In genomic region chrX:162829203-162829708, GRCm38 (mm10) we compare ENCODE assay signal across 8 mouse cellular contexts. TPM values are rescaled to one million over a fixed set of nuclear protein-coding genes. Genes with fewer than 3 reads are reported as not detected.
DNase-seq lines count a peak whose midpoint lies in the region; ATAC-seq lines count a peak whose summit lies in the region.

TSS of gene Txlng (minus strand) at chrX:162829454.

- H3K4me1 ChIP-seq in intestine, embryonic 14.5 days (replicated peaks; ENCODE audit: control insufficient read depth, insufficient read depth, low read length) = no peaks in the 10 kb centered on the region

- DNase-seq in adrenal gland, adult (ENCODE audit: inconsistent age in 2 of 2, low spot score in 1 of 2) = peak; percentile 97
- DNase-seq in embryo, embryonic 10.5 days (ENCODE audit: low spot score) = peak; percentile 97
- DNase-seq in gastrocnemius, postnatal 14 days = peak; percentile 96
- DNase-seq in intestine, embryonic 14.5 days (ENCODE audit: low spot score) = peak; percentile 86
- DNase-seq in left cerebral cortex, postnatal 14 days (ENCODE audit: low spot score in 2 of 2) = peak; percentile 94 to 98
- DNase-seq in mesoderm, embryonic 11.5 days (ENCODE audit: low read depth, low spot score) = peak; percentile 96
- DNase-seq in right cerebral cortex, postnatal 36 days (ENCODE audit: low spot score in 2 of 2) = peak; percentile 94 to 97
- peak; percentile 96 for DNase-seq in yolk sac, embryonic 10.5 days (ENCODE audit: low spot score)

- H3K4me3 ChIP-seq in intestine, embryonic 14.5 days (ENCODE audit: low read depth, low read length) = peak within 1 kb of the TSS; percentile 48

- H3K36me3 ChIP-seq in intestine, embryonic 14.5 days (ENCODE audit: control insufficient read depth, insufficient read depth, low read length) = no peaks in the 10 kb centered on the region

- peak within 1 kb of the TSS; percentile 44 for H3K9ac ChIP-seq in intestine, embryonic 14.5 days (ENCODE audit: low read length)

- H3K27ac ChIP-seq in intestine, embryonic 14.5 days (ENCODE audit: low read depth) = no peak within 1 kb of the TSS

- ATAC-seq in intestine, embryonic 14.5 days (replicated peaks; ENCODE audit: low FRiP score, low TSS enrichment, low read depth) = peak; percentile 98

- no peaks in the 10 kb centered on the region for H3K27me3 ChIP-seq in intestine, embryonic 14.5 days (replicated peaks; ENCODE audit: control insufficient read depth, insufficient read depth, low read length)

- peak within 1 kb of the TSS; percentile 69 for H3K4me2 ChIP-seq in intestine, embryonic 14.5 days (ENCODE audit: low read length)

- 14% methylated on average over 37 of the region's 37 CpGs for WGBS in intestine, embryonic 14.5 days

- no peaks in the 10 kb centered on the region for H3K9me3 ChIP-seq in intestine, embryonic 14.5 days (ENCODE audit: control insufficient read depth, low read length)

- intact Hi-C loops in gastrocnemius, postnatal 14 days (cut with DNase I; ENCODE audit: low total_unique reads) = no loop called here
- intact Hi-C loops in left cerebral cortex, postnatal 14 days (cut with DNase I) = no loop called here

RNA-seq across cellular contexts. Expression of gene Txlng, which starts in this region (rescaled TPM):
- total RNA-seq in gastrocnemius, postnatal 14 days (2021) = 1 to 10 TPM; 5.6 to 6.7 TPM
- polyA plus RNA-seq in intestine, embryonic 14.5 days (2014; fragmentation: Nextera tagmentation; extraction: Ambion mirVana) = 14.0 and 16.2 TPM in 2 replicates
- total RNA-seq in left cerebral cortex, postnatal 14 days (2021) = 10 to 100 TPM; 16.6 to 18.3 TPM
